Mouse (Mus musculus) liver, embryonic 14.5 days (tissue): ENCODE data around the gene Gstm1. TPM values are rescaled to one million over a fixed set of nuclear protein-coding genes. Genes with fewer than 3 reads are reported as not detected.
"Not testable (repeated sequence)": the region's sequence is repeated elsewhere in the genome, so short reads cannot be mapped to it uniquely, and the experiment has no call there.

Source experiments
- ATAC-seq: fragments of 200-750 bp; cut with Nextera tagmentation; 2 replicates; pipeline ENCODE4 v1.8.0; 2017; ENCODE audit warnings: moderate number of reproducible peaks, mild to moderate bottlenecking, moderate library complexity; ENCODE audit not compliant: insufficient read depth
- DNase-seq, 3 experiments: peaks; one replicate each; pipeline ENCODE4 v3.0.0-alpha.2; 2012 to 2013; ENCODE audit warnings: low read depth in 3 of 3, low spot score in 3 of 3
- H3K27ac ChIP-seq: fragments of 300-500 bp; sonication (generic); 2 replicates; pipeline ENCODE4 v1.5.1; 2014; ENCODE audit warnings: moderate library complexity, mild to moderate bottlenecking, control low read depth, inconsistent platforms
- H3K27me3 ChIP-seq: fragments of 300-500 bp; sonication (generic); 2 replicates; pipeline ENCODE4 v1.6.1; 2014; ENCODE audit warnings: mild to moderate bottlenecking, low read length, moderate library complexity; ENCODE audit not compliant: control insufficient read depth, insufficient read depth
- H3K36me3 ChIP-seq: fragments of 300-500 bp; sonication (generic); replicated peaks from 2 replicates; pipeline ENCODE4 v1.6.1; 2014; ENCODE audit warnings: low read depth; ENCODE audit not compliant: control insufficient read depth, insufficient read depth
- H3K4me1 ChIP-seq, 2 experiments: fragments of 200-500 bp in 1 of 2; fragments of 300-500 bp in 1 of 2; sonication (generic) in 1 of 2; replicated peaks; 2 replicates each; pipeline ENCODE4 v1.6.1; 2012 to 2014; ENCODE audit warnings: antibody characterized with exemption in 1 of 2, inconsistent platforms in 1 of 2, low read length in 1 of 2; ENCODE audit not compliant: control insufficient read depth in 2 of 2, insufficient read depth in 2 of 2
- H3K4me2 ChIP-seq: fragments of 300-500 bp; sonication (generic); 2 replicates; pipeline ENCODE4 v1.6.1; 2014; ENCODE audit warnings: low read depth, mild to moderate bottlenecking, control low read depth, moderate library complexity
- H3K4me3 ChIP-seq, 2 experiments: fragments of 200-500 bp in 1 of 2; fragments of 300-500 bp in 1 of 2; sonication (generic) in 1 of 2; 2 replicates each; pipeline ENCODE4 v1.5.1; 2012 to 2014; ENCODE audit warnings: low read depth in 2 of 2, low read length in 2 of 2, mild to moderate bottlenecking in 2 of 2, control low read depth in 1 of 2, inconsistent platforms in 1 of 2, moderate library complexity in 1 of 2; ENCODE audit not compliant: insufficient read depth in 1 of 2
- H3K9ac ChIP-seq: fragments of 300-500 bp; sonication (generic); replicated peaks from 2 replicates; pipeline ENCODE4 v1.6.1; 2014; ENCODE audit warnings: mild to moderate bottlenecking, control low read depth, moderate library complexity
- H3K9me3 ChIP-seq: fragments of 300-500 bp; sonication (generic); 2 replicates; pipeline ENCODE4 v1.6.1; 2016; ENCODE audit warnings: low read length, mixed read lengths; ENCODE audit not compliant: control insufficient read depth
- CTCF ChIP-seq: IDR thresholded peaks from 2 replicates; pipeline ENCODE4 v1.5.1; 2016; ENCODE audit warnings: antibody characterized with exemption, low read depth, control low read depth
- EP300 ChIP-seq: IDR thresholded peaks from 2 replicates; pipeline ENCODE4 v1.6.1; 2016; ENCODE audit warnings: antibody characterized with exemption, low read depth
- WGBS: fragments of 180-500 bp; shearing (Covaris S2); extraction: QIAGEN DNeasy Blood & Tissue Kit; methylation state at CpG from one replicate; pipeline ENCODE4 v1.1.7; 2014; ENCODE audit not compliant: insufficient replicate concordance; 5-methylcytosine and 5-hydroxymethylcytosine counted together
- polyA plus RNA-seq, 2 experiments: library from polyadenylated mRNA; depleted of rRNA in 1 of 2; stranded (reverse) in 1 of 2; unstranded in 1 of 2; fragments of >200 nt; fragmentation: Nextera tagmentation in 1 of 2; extraction: Ambion mirVana in 1 of 2; gene quantifications; 2 replicates each; pipeline versions ENCODE4 v1.2.1 to v1.2.3; 2012 to 2014

Gene Gstm1
- polyA plus RNA-seq, 2 experiments = 124 to 275 TPM

- WGBS = 40% methylated on average over 8 of the region's 8 CpGs
- Histone ChIP-seq H3K4me1 (peaks cover 0 to 3% of the 10 kb centered on the region in 2 experiments; a peak in 1 of 4 replicates), H3K4me3 (no peak within 1 kb of the TSS), H3K4me2 (no peak within 1 kb of the TSS), H3K36me3 (no peaks in the 10 kb centered on the region), H3K27me3 (no peaks in the 10 kb centered on the region), H3K27ac (no peak within 1 kb of the TSS), H3K9me3 (no peaks in the 10 kb centered on the region), H3K9ac (no peak within 1 kb of the TSS)
- peak; percentile 45; the same call in 1 of the 2 replicates for ATAC-seq
- TF ChIP-seq EP300 (no peak), CTCF (no peak)
- DNase-seq = no peak
Measured at GRCm38 (mm10) chr3:107986041-107986562, 31.7 kb downstream of the Gstm1 start, which contains the start of gene Gstm2. TSS of gene Gstm2 (minus strand) at chr3:107986453.

- not testable (repeated sequence) for H3K9ac ChIP-seq, DNase-seq, H3K9me3 ChIP-seq, H3K4me1 ChIP-seq, H3K4me3 ChIP-seq, H3K27ac ChIP-seq, H3K4me2 ChIP-seq, H3K27me3 ChIP-seq, H3K36me3 ChIP-seq, ATAC-seq
- WGBS = 87% methylated on average over 2 of the region's 2 CpGs
Measured at GRCm38 (mm10) chr3:107985141-107985540, 32.6 kb downstream of the Gstm1 start.

- Histone ChIP-seq H3K9ac (no peak overlapping the region), H3K4me1 (peaks cover 0 to 4% of the 10 kb centered on the region in 2 experiments; a peak in 1 of 4 replicates), H3K9me3 (no peaks in the 10 kb centered on the region), H3K4me3 (no peak overlapping the region), H3K4me2 (no peak overlapping the region), H3K27me3 (no peaks in the 10 kb centered on the region), H3K27ac (no peak overlapping the region), H3K36me3 (no peaks in the 10 kb centered on the region)
- ATAC-seq = no peak; the same call in 1 of the 2 replicates
- 46% methylated on average over 5 of the region's 5 CpGs for WGBS
- no peak for DNase-seq
- no peak for TF ChIP-seq EP300
- TF ChIP-seq CTCF = no peak
Measured at GRCm38 (mm10) chr3:107984471-107984870, 33.3 kb downstream of the Gstm1 start.

GRCm38 (mm10) chr3:107983771-107984170 lies 34.0 kb downstream of the Gstm1 start:
- no peak overlapping the region for H3K4me2 ChIP-seq
- DNase-seq (no peak), ATAC-seq (no peak)
- H3K9me3 ChIP-seq = no peaks in the 10 kb centered on the region
- H3K27ac ChIP-seq = no peak overlapping the region
- no peak for TF ChIP-seq EP300
- no peak for TF ChIP-seq CTCF
- H3K4me3 ChIP-seq = no peak overlapping the region
- no peaks in the 10 kb centered on the region for H3K36me3 ChIP-seq
- H3K9ac ChIP-seq = no peak overlapping the region
- no peaks in the 10 kb centered on the region for H3K27me3 ChIP-seq
- peaks cover 0 to 4% of the 10 kb centered on the region in 2 experiments; a peak in 1 of 4 replicates for H3K4me1 ChIP-seq
- WGBS = 35% methylated on average over 3 of the region's 3 CpGs

- DNase-seq (no peak), ATAC-seq (no peak)
- no peak overlapping the region for H3K4me2 ChIP-seq
- no peak overlapping the region for H3K9ac ChIP-seq
- H3K27me3 ChIP-seq = no peaks in the 10 kb centered on the region
- no peaks in the 10 kb centered on the region for H3K36me3 ChIP-seq
- H3K4me3 ChIP-seq = no peak overlapping the region
- no peak overlapping the region for H3K27ac ChIP-seq
- 50% methylated on average over 6 of the region's 6 CpGs for WGBS
- TF ChIP-seq EP300 (no peak), CTCF (no peak)
- H3K9me3 ChIP-seq = no peaks in the 10 kb centered on the region
- peaks cover 0 to 7% of the 10 kb centered on the region in 2 experiments; a peak in 2 of 4 replicates for H3K4me1 ChIP-seq
Measured at GRCm38 (mm10) chr3:107982726-107983125, 35.0 kb downstream of the Gstm1 start.
